Mouse (Mus musculus) midbrain, embryonic 16.5 days (tissue): Measurements from ENCODE around the gene Chst1. TPM values are rescaled to one million over a fixed set of nuclear protein-coding genes. Genes with fewer than 3 reads are reported as not detected.

Experiments
- ATAC-seq: fragments of 200-750 bp; cut with Nextera tagmentation; 2 replicates; pipeline ENCODE4 v1.8.0; 2017; ENCODE audit warnings: moderate TSS enrichment
- H3K27ac ChIP-seq: fragments of 300-500 bp; sonication (generic); 2 replicates; pipeline ENCODE4 v1.5.1; 2014; ENCODE audit warnings: mild to moderate bottlenecking, low read length, mixed read lengths
- H3K27me3 ChIP-seq: fragments of 300-500 bp; sonication (generic); 2 replicates; pipeline ENCODE4 v1.6.1; 2014; ENCODE audit warnings: low read depth, low read length, mixed read lengths; ENCODE audit not compliant: control insufficient read depth, insufficient read depth
- H3K36me3 ChIP-seq: fragments of 300-500 bp; sonication (generic); 2 replicates; pipeline ENCODE4 v1.6.1; 2014; ENCODE audit warnings: mild to moderate bottlenecking, low read length, moderate library complexity, mixed read lengths; ENCODE audit not compliant: control insufficient read depth, insufficient read depth
- H3K4me1 ChIP-seq: fragments of 300-500 bp; sonication (generic); 2 replicates; pipeline ENCODE4 v1.6.1; 2014; ENCODE audit warnings: mild to moderate bottlenecking, low read length, mixed read lengths; ENCODE audit not compliant: control insufficient read depth, insufficient read depth
- H3K4me2 ChIP-seq: fragments of 300-500 bp; sonication (generic); 2 replicates; pipeline ENCODE4 v1.6.1; 2014; ENCODE audit warnings: mild to moderate bottlenecking, low read length, mixed read lengths
- H3K4me3 ChIP-seq: fragments of 300-500 bp; sonication (generic); 2 replicates; pipeline ENCODE4 v1.5.1; 2014; ENCODE audit warnings: low read depth, mild to moderate bottlenecking, low read length, moderate library complexity, mixed read lengths
- H3K9ac ChIP-seq: fragments of 300-500 bp; sonication (generic); 2 replicates; pipeline ENCODE4 v1.6.1; 2014; ENCODE audit warnings: low read depth, low read length, mixed read lengths
- H3K9me3 ChIP-seq: fragments of 300-500 bp; sonication (generic); replicated peaks from 2 replicates; pipeline ENCODE4 v1.6.1; 2014; ENCODE audit warnings: mild to moderate bottlenecking, low read length, mixed read lengths; ENCODE audit not compliant: control insufficient read depth, poor library complexity, severe bottlenecking
- WGBS: fragments of 180-500 bp; shearing (Covaris S2); extraction: QIAGEN DNeasy Blood & Tissue Kit; methylation state at CpG from one replicate; pipeline ENCODE4 v1.1.7; 2014; 5-methylcytosine and 5-hydroxymethylcytosine counted together
- polyA plus RNA-seq: library from polyadenylated mRNA; unstranded; fragments of >200 nt; fragmentation: Nextera tagmentation; extraction: Ambion mirVana; gene quantifications from 2 replicates; pipeline ENCODE4 v1.2.1, GENCODE M21; 2015

Chst1 gene
- 51.2 and 54.6 TPM in 2 replicates for polyA plus RNA-seq

- Histone ChIP-seq H3K27ac (peak within 1 kb of the TSS; percentile 83), H3K4me3 (peak within 1 kb of the TSS; percentile 71), H3K9ac (peak within 1 kb of the TSS; percentile 94), H3K4me2 (peak within 1 kb of the TSS; percentile 70), H3K36me3 (no peaks in the 10 kb centered on the region), H3K27me3 (no peaks in the 10 kb centered on the region), H3K4me1 (peaks cover 46% of the 10 kb centered on the region), H3K9me3 (no peaks in the 10 kb centered on the region)
- ATAC-seq: peak; percentile 62
- WGBS: 0% methylated on average over 44 of the region's 82 CpGs
These were observed at the start of gene Chst1 for GRCm38 (mm10) chr2:92599487-92600347. Chst1 (plus strand) TSS chr2:92599707.

- no peaks in the 10 kb centered on the region for H3K27me3 ChIP-seq
- 87% methylated on average over 2 of the region's 2 CpGs for WGBS
- H3K27ac ChIP-seq: no peak overlapping the region
- no peaks in the 10 kb centered on the region for H3K36me3 ChIP-seq
- ATAC-seq: no peak
- H3K9ac ChIP-seq: no peak overlapping the region
- no peak overlapping the region for H3K4me3 ChIP-seq
- no peak overlapping the region for H3K4me2 ChIP-seq
- H3K9me3 ChIP-seq: no peaks in the 10 kb centered on the region
- H3K4me1 ChIP-seq: no peaks in the 10 kb centered on the region
These were observed 49.5 kb upstream of the Chst1 start for GRCm38 (mm10) chr2:92550051-92550450.

GRCm38 (mm10) chr2:92554536-92554935 is 45.0 kb upstream of the Chst1 start:
- Histone ChIP-seq H3K9ac (no peak overlapping the region), H3K9me3 (no peaks in the 10 kb centered on the region), H3K36me3 (no peaks in the 10 kb centered on the region), H3K4me1 (no peaks in the 10 kb centered on the region), H3K4me3 (no peak overlapping the region), H3K27ac (no peak overlapping the region), H3K27me3 (no peaks in the 10 kb centered on the region), H3K4me2 (no peak overlapping the region)
- no peak for ATAC-seq

GRCm38 (mm10) chr2:92562930-92563329 is 36.6 kb upstream of the Chst1 start:
- Histone ChIP-seq H3K4me2 (no peak overlapping the region), H3K27ac (no peak overlapping the region), H3K36me3 (peaks cover 3% of the 10 kb centered on the region; the same call in 1 of the 2 replicates), H3K9ac (no peak overlapping the region), H3K4me3 (no peak overlapping the region), H3K4me1 (no peaks in the 10 kb centered on the region), H3K27me3 (no peaks in the 10 kb centered on the region), H3K9me3 (peaks cover 12% of the 10 kb centered on the region)
- 72% methylated on average over 4 of the region's 4 CpGs for WGBS
- no peak for ATAC-seq

- peaks cover 1% of the 10 kb centered on the region; the same call in 1 of the 2 replicates for H3K36me3 ChIP-seq
- 92% methylated on average over 6 of the region's 6 CpGs for WGBS
- H3K4me1 ChIP-seq: no peaks in the 10 kb centered on the region
- no peak for ATAC-seq
- H3K27ac ChIP-seq: no peak overlapping the region
- H3K4me3 ChIP-seq: no peak overlapping the region
- H3K9me3 ChIP-seq: 0 out of 2 replicates have a peak, but pooled peaks cover 3% of the 10 kb centered on the region
- no peak overlapping the region for H3K9ac ChIP-seq
- H3K27me3 ChIP-seq: no peaks in the 10 kb centered on the region
- no peak overlapping the region for H3K4me2 ChIP-seq
These were observed 28.9 kb upstream of the Chst1 start for GRCm38 (mm10) chr2:92570623-92571022.

- no peak for ATAC-seq
- Histone ChIP-seq H3K27me3 (no peaks in the 10 kb centered on the region), H3K4me2 (no peak overlapping the region), H3K4me1 (no peaks in the 10 kb centered on the region), H3K9me3 (no peaks in the 10 kb centered on the region), H3K27ac (no peak overlapping the region), H3K4me3 (no peak overlapping the region), H3K9ac (no peak overlapping the region), H3K36me3 (no peaks in the 10 kb centered on the region)
- 76% methylated on average over 9 of the region's 9 CpGs for WGBS
These were observed 21.7 kb upstream of the Chst1 start for GRCm38 (mm10) chr2:92577824-92578223.

- no peaks in the 10 kb centered on the region for H3K27me3 ChIP-seq
These were observed 18.2 kb upstream of the Chst1 start for GRCm38 (mm10) chr2:92581302-92581701.

GRCm38 (mm10) chr2:92582596-92582995 is 16.9 kb upstream of the Chst1 start:
- no peak for ATAC-seq
- H3K9me3 ChIP-seq: no peaks in the 10 kb centered on the region
- H3K36me3 ChIP-seq: no peaks in the 10 kb centered on the region
- H3K27ac ChIP-seq: no peak overlapping the region
- no peaks in the 10 kb centered on the region for H3K4me1 ChIP-seq
- H3K27me3 ChIP-seq: no peaks in the 10 kb centered on the region
- H3K4me2 ChIP-seq: no peak overlapping the region
- 86% methylated on average over 5 of the region's 5 CpGs for whole genome bisulfite sequencing
- H3K9ac ChIP-seq: no peak overlapping the region
- H3K4me3 ChIP-seq: no peak overlapping the region

More at GRCm38 (mm10) chr2:92581302-92581701, 18.2 kb upstream of the Chst1 start:
- H3K4me1 ChIP-seq: no peaks in the 10 kb centered on the region
- H3K36me3 ChIP-seq: no peaks in the 10 kb centered on the region
- no peak for ATAC-seq
- no peak overlapping the region for H3K9ac ChIP-seq
- no peak overlapping the region for H3K4me3 ChIP-seq
- 85% methylated on average over 7 of the region's 7 CpGs for WGBS
- H3K9me3 ChIP-seq: no peaks in the 10 kb centered on the region
- H3K27ac ChIP-seq: no peak overlapping the region
- no peak overlapping the region for H3K4me2 ChIP-seq

- no peaks in the 10 kb centered on the region for H3K36me3 ChIP-seq
- no peak overlapping the region for H3K27ac ChIP-seq
- no peak overlapping the region for H3K4me2 ChIP-seq
- no peaks in the 10 kb centered on the region for H3K4me1 ChIP-seq
- WGBS: 78% methylated on average over 2 of the region's 2 CpGs
- no peaks in the 10 kb centered on the region for H3K27me3 ChIP-seq
- no peak overlapping the region for H3K9ac ChIP-seq
- H3K9me3 ChIP-seq: no peaks in the 10 kb centered on the region
- H3K4me3 ChIP-seq: no peak overlapping the region
- ATAC-seq: no peak
These were observed 11.7 kb upstream of the Chst1 start for GRCm38 (mm10) chr2:92587806-92588205.
